Mouse (Mus musculus): ENCODE data around the gene Psmg4.
A peak's percentile ranks its signal among the peaks of the same experiment; 100 is the strongest.

Psmg4 gene

DNA sequence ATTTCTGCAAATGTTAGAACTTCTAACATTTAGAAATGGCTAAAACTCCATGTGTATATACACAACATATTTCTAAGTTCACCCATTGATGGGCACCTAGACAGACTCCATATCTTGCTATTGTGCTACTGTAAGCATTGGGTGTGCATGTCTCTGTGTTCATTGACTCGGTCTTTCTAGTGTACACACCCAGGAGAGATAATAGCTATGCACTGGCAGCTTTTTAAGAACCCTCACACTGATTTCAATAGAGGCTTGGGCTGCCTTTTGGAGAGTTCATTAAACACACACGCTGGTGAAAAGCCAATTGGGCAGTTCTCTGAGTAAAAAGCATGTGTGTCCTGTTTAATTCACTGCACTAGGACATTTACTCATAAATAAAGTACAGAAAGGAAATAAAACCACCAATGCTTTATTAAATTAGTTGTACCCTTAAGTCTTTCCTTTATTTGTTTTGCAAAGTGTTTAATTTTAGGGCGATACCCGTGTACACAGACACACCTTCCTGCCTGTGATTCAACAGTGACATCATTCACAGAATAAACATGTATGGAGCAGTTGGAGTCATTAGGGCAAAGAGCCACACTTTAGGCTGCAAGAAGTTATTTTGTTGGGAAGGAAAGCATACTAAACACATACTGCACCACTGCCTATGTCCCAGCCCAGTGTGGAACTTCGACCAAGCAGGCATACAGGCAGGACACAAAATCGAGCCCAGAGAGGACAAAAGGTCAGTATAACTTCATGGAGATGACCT, 45.1 kb downstream of the Psmg4 start:
- DNase-seq: no peak

DNA sequence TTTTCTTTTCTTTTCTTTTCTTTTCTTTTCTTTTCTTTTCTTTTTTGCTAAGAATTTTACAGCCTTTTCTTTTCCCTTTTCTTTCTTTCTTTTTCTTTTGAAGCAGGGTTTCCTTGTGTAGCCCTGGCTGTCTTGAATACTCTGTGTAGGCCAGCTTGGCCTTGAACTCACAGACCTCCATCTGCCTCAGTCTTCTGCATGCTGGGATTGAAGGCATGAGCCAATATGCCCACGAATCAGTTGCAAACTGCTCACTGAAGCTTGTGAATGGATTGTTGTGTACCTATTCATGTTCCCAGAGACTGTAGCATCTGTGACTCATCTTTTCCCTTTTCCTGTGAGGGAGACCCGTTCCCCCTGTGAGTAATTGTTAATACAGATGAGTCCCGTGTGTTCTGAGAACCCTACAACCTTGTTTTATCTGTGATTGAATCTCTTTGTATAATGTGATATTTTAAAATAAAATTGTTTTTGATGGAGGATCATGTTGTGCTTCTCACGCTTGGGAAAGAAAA, 48.6 kb downstream of the Psmg4 start:
- no peak for DNase-seq

DNA sequence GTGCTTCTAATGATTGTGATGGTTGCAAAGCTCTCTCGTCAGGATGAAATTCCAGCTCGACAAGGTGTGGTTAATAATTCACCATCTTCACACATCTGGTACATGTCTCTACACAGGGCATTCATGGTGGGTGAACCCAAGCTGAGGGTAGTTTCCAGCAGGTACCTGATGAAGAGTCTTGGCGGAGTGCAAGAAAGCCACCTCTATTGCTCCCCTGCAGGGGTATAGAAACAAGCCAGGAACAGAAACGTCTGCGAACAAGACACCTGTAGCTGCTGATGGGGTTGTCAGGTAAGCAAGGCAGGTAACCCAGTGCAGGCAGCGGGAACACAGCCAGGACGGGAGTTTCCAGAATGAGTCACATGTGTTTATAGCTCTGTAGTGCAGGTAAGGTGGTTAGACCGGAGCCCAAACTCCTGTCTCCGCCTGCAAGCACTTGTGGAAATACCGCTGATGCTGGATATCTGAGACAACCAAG, 50.0 kb downstream of the Psmg4 start:
- DNase-seq: peak; percentile 57

DNA sequence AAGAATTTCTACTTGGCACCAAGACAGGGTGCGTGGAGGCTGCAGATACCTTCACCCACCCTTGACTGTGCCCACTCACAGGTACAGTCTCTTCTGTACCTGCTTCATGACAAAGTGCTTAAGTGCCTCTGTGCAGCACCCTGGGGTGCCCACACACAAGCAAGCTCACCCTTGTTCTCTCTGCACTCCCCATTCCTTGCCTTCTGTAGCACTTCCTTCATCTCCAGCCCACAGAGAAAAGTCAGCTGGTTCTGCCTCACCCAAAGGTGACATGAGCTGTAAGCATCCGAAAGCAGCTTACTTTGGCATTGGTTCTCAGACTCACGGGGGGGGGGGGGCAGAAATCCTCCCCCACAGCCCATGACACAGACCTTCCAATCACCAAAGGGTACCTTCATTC, 52.1 kb downstream of the Psmg4 start:
- DNase-seq: no peak

DNA sequence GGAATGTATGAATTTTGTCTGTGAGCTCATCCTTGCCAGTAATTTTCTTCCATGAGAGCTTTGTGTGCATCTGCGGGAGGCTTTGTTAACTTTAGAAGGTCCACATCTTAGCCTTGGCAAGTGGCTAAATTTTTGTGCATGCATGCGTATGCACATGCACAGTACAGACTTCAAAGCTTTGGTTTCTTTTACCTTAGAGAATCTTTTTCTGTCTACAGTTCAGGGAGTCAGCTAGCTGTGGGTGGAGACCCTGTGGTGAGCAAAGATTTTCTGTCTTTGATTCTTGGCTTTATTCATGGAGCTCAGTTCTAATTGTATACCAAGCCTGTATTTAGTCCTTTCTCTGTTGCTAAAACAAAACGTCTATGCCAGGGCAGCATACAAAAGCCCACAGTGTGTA, 56.0 kb downstream of the Psmg4 start:
- no peak for DNase-seq

DNA sequence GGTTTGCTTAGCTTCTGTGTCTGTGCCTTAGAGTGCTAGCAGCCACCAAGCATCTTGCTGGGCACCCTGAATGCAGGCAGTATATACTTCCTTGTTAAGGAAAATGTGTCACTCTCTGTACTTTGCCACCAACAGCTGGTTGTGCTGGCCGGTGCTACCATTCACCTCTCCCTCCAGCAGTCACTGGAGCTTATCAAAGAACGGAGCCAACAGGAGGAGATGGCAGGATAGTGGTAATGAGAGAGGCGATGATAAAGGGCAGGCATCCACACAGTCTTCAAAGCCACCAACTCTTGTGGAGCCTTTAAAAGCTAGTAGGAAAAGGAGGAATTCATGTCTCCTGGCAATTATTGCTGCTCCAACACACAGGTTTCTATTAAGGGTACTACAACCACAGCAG, 57.0 kb downstream of the Psmg4 start:
- DNase-seq: no peak

DNA sequence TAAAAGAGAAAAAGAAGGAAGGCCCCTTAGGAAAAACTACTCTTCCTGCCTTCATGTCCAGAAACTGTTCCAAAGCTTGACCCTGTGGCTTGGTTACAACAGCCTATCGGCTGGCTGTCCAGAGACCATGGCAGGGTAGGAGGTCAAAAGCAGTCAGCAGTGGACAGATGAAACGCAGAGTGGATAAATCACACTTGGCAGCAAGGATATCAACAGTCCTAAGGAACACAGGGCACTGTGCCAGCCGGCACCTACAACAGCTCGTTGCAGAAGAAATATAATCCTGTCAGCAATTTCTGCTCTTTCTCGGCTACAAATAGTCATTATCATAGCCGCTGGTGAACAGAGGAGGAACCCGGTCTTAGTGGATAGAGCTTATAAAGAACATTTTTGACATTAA, 60.2 kb downstream of the Psmg4 start:
- peak; percentile 66 for DNase-seq

DNA sequence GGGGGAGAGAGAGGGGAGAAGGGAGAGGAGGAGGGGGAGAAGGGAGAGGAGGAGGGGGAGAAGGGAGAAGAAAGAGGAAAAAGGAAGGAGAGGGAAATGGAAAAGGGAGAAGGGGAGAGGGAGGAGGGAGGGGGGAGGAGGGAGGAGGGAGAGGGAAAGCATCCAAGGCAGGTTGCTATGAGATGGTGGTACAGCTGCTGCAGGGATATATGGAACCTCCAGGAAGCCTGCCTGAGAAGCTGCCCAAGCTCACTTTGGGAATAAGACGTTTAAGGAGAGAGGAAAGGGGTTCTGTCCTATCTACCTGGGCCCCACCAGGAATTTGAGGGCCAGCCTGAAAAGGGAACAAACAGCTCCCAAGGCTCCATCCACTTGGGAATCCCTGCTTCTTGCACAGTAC, 64.2 kb downstream of the Psmg4 start:
- no peak for DNase-seq

Measured in lung, postnatal 14 days (tissue).